7 mouse cellular contexts compared by ENCODE assay signal in the genomic region with DNA sequence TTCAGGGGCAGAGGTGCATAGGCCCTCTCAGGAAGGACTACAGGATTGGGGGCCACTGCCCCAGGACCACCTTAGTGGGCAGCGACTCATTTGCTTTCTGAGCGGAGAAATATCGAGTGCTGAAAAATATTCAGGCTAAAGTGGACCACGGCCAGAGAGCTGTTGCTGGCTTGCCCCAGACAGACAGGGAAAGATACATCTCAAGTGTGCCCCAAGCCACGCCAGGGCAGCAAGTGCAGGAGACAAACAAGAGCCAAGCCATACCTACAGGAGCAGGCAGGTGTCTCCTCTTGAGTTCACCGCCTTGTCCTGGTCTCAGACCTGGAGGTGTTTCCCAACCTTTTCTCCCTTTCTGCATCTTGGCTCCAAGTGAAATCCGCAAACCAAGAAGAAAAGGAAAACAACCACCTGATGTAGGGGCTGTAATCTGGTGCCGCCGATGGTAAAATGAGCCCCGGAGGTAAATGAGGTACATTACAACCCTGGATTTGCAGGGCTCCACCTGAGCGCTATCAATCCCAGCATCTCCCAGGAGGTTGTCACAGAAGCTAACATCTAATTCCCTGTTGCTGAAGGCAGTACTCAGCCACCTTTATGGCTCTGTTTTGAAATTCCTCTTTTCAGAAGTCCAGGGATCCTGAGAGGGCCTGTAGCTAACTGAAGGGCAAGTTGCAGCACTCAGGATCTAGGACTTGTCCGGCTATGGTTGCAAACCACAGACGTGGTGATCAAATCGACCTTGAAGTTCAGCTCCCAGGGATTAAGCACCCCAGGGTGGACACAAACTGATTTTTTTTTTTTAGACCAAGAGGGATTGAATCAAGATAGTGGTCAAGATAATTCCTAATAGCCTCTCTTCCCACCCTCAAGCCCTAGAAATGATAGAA. TPM values are rescaled to one million over a fixed set of nuclear protein-coding genes. Genes with fewer than 3 reads are reported as not detected.
DNase-seq lines count a peak whose midpoint lies in the region; ATAC-seq and TF ChIP-seq lines count a peak whose summit lies in the region.

No protein-coding gene starts in this region.

- no peaks in the 10 kb centered on the region for H3K9me3 ChIP-seq in heart, embryonic 15.5 days (replicated peaks)
- no peaks in the 10 kb centered on the region for H3K9me3 ChIP-seq in liver, embryonic 11.5 days (ENCODE audit: control insufficient read depth, low read length)

- H3K4me2 ChIP-seq in heart, embryonic 15.5 days: peak overlapping the region; percentile 88
- peak overlapping the region; percentile 82 for H3K4me2 ChIP-seq in liver, embryonic 11.5 days

- H3K36me3 ChIP-seq in testis, adult 2 months (ENCODE audit: control insufficient read depth, insufficient read depth, low read length): no peaks in the 10 kb centered on the region
- no peaks in the 10 kb centered on the region for H3K36me3 ChIP-seq in heart, embryonic 15.5 days
- no peaks in the 10 kb centered on the region for H3K36me3 ChIP-seq in liver, embryonic 11.5 days (ENCODE audit: control insufficient read depth, insufficient read depth, low read length)

- peak overlapping the region; percentile 11; the same call in 1 of the 2 replicates for H3K27ac ChIP-seq in testis, adult 2 months (ENCODE audit: control insufficient read depth, insufficient read depth, low read depth, low read length)
- H3K27ac ChIP-seq in heart, embryonic 15.5 days: peak overlapping the region; percentile 85
- H3K27ac ChIP-seq in liver, embryonic 11.5 days (ENCODE audit: low read depth, low read length): peak overlapping the region; percentile 58; the same call in 1 of the 2 replicates

- peak overlapping the region; percentile 57 for H3K9ac ChIP-seq in heart, embryonic 15.5 days
- peak overlapping the region; percentile 50 for H3K9ac ChIP-seq in liver, embryonic 11.5 days (ENCODE audit: low read depth, low read length)

- DNase-seq in testis, postnatal 14 days (ENCODE audit: low spot score): no peak
- no peak for DNase-seq in liver, embryonic 11.5 days (ENCODE audit: low spot score)
- no peak for DNase-seq in urinary bladder, postnatal 14 days (ENCODE audit: low spot score)
- no peak for DNase-seq in c-Kit-positive CD71-positive TER-119-positive erythroid progenitor cells, embryonic 14.5 days (ENCODE audit: low spot score)
- DNase-seq in urinary bladder, postnatal 10 days (ENCODE audit: low spot score): no peak

- TF ChIP-seq POLR2A in testis, adult 2 months (IDR thresholded peaks at IDR 0.05; ENCODE audit: control insufficient read depth, low read depth, low read length): no peak

- H3K4me3 ChIP-seq in testis, adult 2 months (ENCODE audit: control insufficient read depth, low read depth, low read length): peak overlapping the region; percentile 28
- H3K4me3 ChIP-seq in heart, embryonic 15.5 days: peak overlapping the region; percentile 84
- peak overlapping the region; percentile 72 for H3K4me3 ChIP-seq in liver, embryonic 11.5 days (ENCODE audit: low read depth, low read length)

- H3K4me1 ChIP-seq in testis, adult 2 months (ENCODE audit: control insufficient read depth, insufficient read depth, low read length): peaks cover 37% of the 10 kb centered on the region
- peaks cover 27% of the 10 kb centered on the region for H3K4me1 ChIP-seq in heart, embryonic 15.5 days (replicated peaks)
- H3K4me1 ChIP-seq in liver, embryonic 11.5 days (replicated peaks; ENCODE audit: control insufficient read depth, insufficient read depth, low read length): peaks cover 13% of the 10 kb centered on the region

- no peak for ATAC-seq in heart, embryonic 15.5 days (replicated peaks; ENCODE audit: insufficient number of reproducible peaks, insufficient read depth, low FRiP score, low read depth)
- no peak for ATAC-seq in liver, embryonic 11.5 days (replicated peaks; ENCODE audit: low FRiP score)

- no peaks in the 10 kb centered on the region for H3K27me3 ChIP-seq in testis, adult 2 months (ENCODE audit: control insufficient read depth, insufficient read depth, low read length)
- no peaks in the 10 kb centered on the region for H3K27me3 ChIP-seq in heart, embryonic 15.5 days
- peaks cover 40% of the 10 kb centered on the region for H3K27me3 ChIP-seq in liver, embryonic 11.5 days (replicated peaks; ENCODE audit: control insufficient read depth, insufficient read depth, low read length)

- no peak for TF ChIP-seq CTCF in testis, adult 2 months (IDR thresholded peaks at IDR 0.05; ENCODE audit: control insufficient read depth, insufficient read depth, insufficient replicate concordance, low read depth, low read length)

- WGBS in heart, embryonic 15.5 days: 50% methylated on average over 14 of the region's 14 CpGs
- WGBS in liver, embryonic 11.5 days: 37% methylated on average over 14 of the region's 14 CpGs

RNA-seq across cellular contexts. Expression of a gene that starts 39.6 kb away (rescaled TPM):
- polyA plus RNA-seq in testis, adult 2 months (2012; rRNA removed): 76.3 and 90.4 TPM in 2 replicates
- 77.5 and 91.4 TPM in 2 replicates for polyA plus RNA-seq in heart, embryonic 15.5 days (2015; fragmentation: Nextera tagmentation; extraction: Ambion mirVana)
- 59.4 and 64.5 TPM in 2 replicates for polyA plus RNA-seq in liver, embryonic 11.5 days (2014; fragmentation: Nextera tagmentation; extraction: Ambion mirVana)

RNA-seq across cellular contexts. Expression of a gene that starts 42.0 kb away (rescaled TPM):
- polyA plus RNA-seq in testis, adult 2 months (2012; rRNA removed): 2.3 and 2.9 TPM in 2 replicates
- polyA plus RNA-seq in heart, embryonic 15.5 days (2015; fragmentation: Nextera tagmentation; extraction: Ambion mirVana): 4.2 and 5.7 TPM in 2 replicates
- polyA plus RNA-seq in liver, embryonic 11.5 days (2014; fragmentation: Nextera tagmentation; extraction: Ambion mirVana): 6.7 and 8.8 TPM in 2 replicates

Comparison
In these comparisons a context has a peak if more than half of its experiments do, and no peak if none do; other contexts are left out.
1. H3K27ac ChIP-seq: peak in every context shown above with its lines; median percentile 85 in heart, embryonic 15.5 days; 58 in liver, embryonic 11.5 days; 11 in testis, adult 2 months.
2. H3K4me3 ChIP-seq: peak in every context shown above with its lines; median percentile 84 in heart, embryonic 15.5 days; 72 in liver, embryonic 11.5 days; 28 in testis, adult 2 months.